Mouse (Mus musculus) ovary, postnatal 14 days (tissue): ENCODE data around the gene Ankrd33.

Experiments
- DNase-seq: peaks from one replicate; pipeline ENCODE4 v3.0.0; 2022; ENCODE audit warnings: low spot score

The Ankrd33 gene

DNA sequence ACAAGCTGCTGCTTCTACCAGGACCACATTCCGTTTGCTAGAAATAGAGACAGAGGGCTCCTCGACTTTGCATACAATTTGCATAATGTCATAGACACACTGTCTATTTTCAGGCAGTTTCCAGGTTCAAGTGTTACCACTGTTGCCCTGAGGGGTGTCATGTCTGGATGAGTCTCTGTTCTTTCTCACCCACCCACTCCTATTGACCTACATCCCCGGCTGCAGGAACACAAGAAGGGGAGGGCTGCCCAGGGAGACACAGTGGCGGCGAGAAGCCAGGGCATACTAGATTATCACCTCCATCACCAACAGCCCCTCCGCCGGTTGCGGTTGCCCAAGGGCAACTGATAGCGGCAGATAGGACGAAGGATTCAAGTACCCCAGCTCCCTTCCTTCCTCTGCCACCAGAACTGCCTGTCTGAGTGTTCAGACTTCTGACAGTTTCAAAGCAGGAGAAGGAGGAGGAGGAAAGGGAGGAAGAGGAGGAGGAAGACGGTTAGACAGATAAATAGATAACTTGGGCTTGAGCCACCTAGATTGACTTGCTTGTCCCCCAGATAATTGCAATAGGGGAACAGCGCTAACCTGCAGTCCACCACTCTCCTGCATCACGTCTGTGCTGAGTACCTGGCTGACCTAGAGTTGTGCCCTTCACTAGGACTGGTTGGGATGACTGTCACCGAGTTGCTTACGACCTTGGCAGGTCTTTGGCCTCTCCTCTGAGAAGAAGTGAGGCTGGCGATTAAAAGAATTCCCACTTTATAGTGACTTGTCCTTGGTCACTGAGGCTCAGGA, 31.8 kb downstream of the Ankrd33 start:
- no peak for DNase-seq

DNA sequence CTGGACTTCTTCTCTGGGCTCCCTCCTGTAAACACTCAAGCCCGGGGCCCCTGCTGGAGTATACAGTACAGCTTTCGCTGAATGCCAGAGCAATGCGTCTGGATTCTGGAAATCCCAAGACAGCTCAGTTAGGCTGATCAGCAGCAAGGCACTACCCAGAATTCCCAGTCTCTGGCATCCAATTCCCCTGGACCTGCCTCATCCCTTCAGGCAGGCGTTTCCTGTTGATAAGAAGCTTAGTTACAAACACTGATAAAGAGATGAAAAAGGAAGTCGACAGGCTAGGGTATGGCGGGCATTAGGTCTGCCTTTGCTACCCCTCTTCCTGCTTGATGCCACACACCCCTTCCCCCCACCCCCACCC, 32.3 kb downstream of the Ankrd33 start:
- DNase-seq, result no peak

DNA sequence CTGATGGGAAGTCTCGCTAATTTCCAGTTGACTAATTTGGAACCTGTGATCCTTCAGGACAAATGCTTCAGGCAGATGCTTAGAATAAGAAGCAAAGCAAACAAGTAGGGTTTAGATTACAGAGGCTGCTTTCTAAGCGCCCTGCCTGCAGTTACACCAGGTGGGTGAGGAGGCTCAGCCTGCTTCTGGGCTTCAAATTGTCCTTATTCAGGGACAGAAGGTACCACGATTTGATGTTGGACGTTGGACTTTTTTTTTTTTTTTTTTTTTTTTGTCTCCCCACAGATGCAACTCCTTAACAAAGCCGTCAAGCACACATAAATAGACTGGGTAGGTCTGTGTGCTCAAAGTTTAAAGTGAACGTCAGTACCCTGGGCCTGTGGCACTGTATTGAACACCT, 33.0 kb downstream of the Ankrd33 start:
- DNase-seq, result no peak

DNA sequence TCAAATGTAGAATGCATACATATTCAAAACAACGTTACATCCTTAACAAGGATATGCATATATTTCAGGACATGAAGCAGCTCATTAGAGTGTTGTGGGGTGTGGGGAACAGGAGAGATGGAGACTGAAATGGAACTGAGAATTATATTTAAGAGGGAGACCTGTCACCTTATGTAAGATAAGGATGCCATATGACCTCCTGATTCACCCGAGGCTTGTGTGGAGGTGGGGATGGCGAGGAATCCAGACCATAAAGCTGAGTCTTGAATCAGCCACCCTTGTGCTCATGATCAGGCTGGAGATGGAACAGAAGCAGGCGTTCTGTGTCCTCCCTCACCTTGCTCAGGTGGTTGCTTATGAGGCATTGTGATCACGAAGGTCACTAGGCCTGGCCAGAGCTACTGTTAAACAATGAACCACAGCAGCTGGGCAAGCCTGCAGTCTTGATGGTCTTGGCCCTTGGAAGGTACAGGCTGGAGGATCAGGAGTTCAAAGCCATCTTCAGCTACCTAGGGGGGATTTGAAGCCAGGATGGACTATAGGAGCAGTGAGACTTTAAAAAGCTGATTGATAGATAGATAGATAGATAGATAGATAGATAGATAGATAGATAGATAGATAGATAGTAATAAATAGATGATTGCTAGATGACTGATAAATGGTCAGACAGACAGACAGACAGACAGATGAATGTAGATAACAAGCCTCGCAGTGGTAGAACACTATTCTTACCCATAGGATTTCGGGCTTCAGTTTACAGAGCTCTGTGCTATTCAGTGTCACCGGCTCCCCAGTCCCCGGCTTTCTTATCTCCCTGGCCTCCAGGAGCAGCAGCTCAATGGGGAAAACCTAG, 36.1 kb downstream of the Ankrd33 start:
- no peak for DNase-seq

DNA sequence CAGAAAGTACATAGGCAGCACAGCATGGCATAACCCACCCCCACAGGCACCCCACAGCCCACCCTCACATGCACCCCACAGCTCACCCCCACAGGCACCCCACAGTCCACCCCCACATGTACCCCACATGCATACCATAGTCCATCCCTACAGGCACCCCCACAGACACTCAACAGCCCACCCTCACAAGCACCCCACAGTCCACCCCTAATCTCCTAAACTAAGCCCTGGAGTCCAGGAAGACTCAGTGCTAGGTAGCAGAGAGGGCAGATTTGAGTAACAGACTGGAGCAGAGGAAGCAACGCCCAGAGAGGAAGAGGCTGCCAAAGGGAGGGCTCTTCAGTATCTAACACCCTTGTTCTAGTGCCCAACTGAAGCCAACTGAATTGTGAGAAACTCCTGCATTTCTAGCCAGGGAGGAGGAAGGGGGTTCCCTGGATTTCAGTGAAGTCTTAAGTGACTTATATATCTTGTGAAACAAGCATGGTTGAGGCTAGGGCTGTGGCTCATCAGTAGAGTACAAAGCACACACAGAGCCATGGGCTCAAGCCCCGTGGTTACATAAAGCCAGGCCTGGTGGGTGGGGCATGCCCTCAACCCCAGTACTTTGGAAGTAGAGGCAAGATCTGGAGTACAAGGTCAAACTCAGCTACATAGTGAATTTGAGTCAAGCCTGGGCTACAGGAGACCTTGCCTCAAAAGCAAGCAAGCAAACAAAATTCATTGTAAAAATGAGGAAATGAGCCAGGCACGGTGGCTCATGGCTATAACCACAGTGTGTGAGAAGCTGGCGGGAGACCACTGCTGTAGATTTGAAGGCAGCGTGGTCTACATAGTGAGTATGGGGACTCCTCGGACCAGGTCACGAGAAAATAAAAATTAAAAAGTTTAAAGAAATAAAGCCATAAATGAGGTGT, 39.4 kb downstream of the Ankrd33 start:
- no peak for DNase-seq

DNA sequence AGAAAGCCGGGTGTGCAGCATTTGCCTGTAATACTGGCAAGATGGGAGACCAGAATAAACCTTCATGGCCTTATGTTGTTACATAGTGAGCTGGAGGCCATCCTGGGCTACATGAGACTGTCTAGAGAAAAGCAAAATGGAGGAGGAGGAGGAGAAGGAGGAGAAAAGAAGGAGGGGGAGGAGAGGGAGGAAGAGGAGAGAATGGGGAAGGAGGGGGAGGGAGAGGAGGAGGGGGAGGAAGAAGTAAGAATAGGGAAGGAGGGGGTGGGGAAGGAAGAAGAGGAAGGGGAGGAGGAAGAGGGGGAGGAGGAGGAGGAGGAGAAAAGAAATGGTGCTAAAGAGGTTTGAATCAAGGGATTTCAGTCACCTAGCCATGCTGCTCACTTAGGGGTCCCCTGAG, 44.6 kb downstream of the Ankrd33 start:
- DNase-seq, result no peak

DNA sequence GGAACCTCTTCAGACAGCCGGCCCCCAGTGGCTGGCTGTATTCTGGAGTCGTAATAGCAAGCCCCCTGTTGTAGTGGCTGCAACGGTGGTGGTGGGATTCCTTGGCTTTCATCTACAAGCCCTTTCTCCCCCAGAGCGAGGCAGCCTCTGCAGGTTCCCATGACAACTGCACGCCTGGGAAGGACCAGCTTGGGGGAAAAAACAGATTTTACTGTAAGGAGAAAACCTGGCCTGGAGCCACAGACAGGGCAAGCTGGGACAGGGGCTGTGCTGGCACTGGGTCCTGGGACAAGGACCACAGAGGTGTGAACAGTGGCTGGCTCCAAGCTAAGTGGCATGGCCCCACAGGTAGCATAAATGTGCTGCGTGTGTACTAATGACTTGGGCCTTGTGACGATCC, 45.0 kb downstream of the Ankrd33 start:
- DNase-seq, result no peak

DNA sequence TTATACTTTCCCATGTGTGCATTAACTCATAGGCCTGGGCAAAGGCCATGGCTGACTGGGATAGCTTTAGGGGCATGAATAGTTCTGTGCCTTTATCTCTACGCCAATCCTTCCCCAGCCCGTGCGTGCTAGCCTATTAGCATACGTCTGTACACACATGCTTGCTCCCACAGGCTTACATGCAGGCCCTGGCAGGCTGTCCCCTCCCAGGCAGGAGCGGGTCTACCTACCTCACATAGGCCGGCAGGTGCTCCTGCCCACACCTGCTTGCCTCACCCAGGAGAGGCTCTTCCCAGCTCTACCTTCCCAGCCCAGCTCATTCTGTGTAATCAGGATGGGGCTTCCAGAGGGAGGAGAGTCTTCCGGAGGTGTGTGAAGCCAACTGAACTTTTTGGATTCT, 46.0 kb downstream of the Ankrd33 start:
- no peak for DNase-seq

DNA sequence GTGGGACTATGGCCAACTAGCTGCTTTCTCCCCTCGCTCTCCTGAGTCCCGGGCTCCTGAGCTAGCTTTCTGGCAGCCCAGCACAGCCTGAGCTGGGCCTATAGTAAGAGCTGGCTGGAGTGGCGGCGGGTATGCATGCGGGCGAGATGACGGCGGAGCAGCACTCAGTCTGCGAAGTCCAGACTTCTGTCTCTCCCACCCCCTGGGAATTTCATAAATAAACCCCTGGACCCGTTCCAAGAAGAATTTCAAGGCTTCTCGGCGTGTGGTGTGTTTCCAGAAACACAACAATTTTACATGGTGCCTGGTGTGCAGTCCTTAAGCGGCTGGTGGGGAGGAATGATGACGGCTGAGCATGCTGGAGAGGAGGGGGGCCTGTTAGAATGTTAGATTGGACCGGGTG, 47.5 kb downstream of the Ankrd33 start:
- DNase-seq, result no peak

DNA sequence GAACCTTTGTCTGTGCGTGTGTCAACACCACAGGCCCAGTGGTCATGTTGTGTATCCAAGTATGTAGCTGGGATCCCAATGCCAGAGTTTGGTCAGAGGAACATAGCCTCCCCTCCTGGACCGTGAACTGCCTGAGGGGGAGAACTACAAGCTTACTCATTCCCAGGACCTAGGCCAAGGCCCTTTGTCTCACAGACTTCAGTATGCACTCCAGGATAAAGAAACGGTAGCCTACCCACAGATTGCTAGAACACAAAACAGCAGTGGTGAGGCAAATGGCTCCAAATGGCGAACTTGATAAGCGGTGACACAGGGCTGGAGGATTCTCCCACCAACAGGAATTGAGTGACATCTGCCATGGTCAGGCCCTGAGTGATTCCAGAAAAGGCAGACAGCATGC, 48.3 kb downstream of the Ankrd33 start:
- DNase-seq, result peak; percentile 32

DNA sequence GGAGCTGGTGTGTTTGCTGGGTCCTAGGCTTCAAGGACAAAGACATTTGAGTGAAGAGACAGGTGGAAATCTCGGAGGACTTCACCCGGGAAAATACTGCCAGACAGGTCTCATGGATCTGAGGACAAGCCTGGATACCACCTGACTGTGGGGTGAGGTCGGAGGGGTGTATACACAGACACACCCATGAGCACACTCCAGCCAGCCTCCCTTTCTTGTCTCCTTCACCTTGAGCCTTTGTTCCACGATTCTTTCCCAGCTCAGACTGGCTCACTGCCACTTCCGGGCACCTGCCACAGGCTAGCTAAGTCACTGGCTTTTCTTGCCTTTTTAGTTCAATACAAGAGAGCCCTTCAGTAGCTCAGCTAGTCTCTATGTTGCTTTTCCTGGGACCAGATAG, 48.7 kb downstream of the Ankrd33 start:
- peak; percentile 34 for DNase-seq

DNA sequence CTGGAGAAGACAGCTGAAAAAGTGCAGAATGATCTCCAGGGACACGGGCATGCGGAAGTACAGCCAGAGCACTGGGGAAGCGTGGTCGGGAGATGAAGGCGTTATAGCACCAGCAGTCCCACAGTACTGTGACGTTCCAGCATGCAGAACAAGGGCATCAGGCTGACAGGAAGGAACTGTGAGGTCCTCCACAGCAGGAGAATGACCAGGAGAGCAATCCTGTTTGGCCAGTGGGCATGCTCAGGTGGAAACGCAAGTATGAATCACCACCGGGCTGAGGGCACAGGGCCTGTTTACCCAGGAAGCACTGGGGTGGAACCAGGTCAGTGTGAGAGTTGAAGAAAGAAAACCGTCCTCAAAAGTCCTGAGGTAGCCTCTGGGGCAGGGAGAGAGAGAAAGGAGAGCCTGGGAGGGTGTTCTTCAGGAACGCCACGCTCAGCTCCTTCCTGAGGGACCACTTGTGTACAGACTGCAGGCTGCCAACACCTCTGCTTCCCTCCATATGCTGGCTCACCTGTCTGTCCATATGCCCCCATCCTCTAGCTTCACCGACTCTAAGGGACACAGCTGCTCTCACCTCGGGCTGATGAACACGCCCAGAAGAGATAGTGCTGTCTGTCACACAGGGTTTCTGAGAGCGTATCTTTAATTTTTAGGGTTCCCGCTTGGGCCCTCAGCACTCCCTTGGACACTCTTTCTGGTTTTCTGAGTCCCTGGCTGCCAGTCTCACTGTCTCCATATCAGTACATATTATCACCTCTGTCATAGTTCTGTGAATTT, 50.3 kb downstream of the Ankrd33 start:
- DNase-seq, result no peak

DNA sequence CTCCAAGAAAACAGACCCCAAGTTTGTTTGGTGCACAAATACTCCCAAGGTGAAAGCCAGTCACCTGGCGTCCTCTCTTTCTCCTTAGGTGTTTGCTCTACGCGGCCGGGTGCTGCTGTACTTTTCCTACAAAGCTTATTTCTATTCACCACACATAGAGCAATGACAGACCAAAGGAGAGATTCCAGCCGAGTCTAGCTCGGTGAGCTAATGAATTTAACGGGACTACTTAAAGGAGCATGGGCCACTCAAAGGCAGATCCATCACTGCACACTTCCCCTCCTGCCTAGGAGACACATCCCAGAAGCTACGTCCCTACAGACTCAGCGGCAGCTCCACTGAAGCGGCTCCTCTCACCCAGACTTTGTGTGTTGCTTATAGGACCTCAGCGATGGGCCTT, 52.0 kb downstream of the Ankrd33 start:
- DNase-seq, result no peak
